Mouse (Mus musculus): Measurements from ENCODE around the gene C2cd3.

The C2cd3 gene

GRCm38 (mm10) chr7:100497402-100497801, 125.4 kb downstream of the C2cd3 start:
- in situ Hi-C loops (cut with MboI, MseI), result loop anchor here (10.0 kb wide), 1 partner anchor 1933 kb away; no protein-coding TSS in a partner anchor

DNA sequence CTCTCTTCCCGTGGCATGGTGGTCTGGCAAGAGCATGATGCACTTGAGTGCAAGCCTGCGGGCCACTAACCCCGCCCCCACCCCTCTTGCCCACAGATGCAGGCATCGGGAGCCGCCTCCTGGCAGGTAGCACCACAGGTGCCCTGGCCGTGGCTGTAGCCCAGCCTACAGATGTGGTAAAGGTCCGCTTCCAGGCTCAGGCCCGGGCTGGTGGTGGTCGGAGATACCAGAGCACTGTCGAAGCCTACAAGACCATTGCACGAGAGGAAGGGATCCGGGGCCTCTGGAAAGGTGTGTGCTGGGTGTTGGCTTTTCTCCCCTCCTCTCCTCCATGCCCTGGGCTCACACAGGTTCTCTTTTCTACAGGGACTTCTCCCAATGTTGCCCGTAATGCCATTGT, 125.9 kb downstream of the C2cd3 start:
- in situ Hi-C loops (cut with MboI, MseI), result loop anchor here (10.0 kb wide), 1 partner anchor 1933 kb away; no protein-coding TSS in a partner anchor

DNA sequence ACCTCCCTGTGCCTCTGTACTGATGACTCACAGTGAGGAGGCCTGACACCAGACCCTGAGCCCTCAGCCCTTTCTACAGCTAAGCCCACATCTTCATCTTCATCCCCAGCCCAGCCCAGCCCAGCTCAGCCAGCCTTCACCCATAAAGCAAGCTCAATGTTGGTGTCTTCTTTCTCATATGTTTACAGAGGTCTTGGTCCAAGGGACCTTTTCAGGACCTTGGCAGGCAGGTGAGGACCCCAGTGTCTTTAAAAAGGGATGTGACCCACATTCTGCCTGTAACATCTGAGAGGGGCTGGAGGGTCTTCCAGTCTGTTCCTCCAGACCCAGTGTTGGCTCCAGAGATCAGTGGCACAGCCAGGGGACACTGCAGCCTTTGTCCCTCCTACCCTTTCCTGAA, 127.4 kb downstream of the C2cd3 start:
- in situ Hi-C loops (cut with MboI, MseI), result loop anchor here (10.0 kb wide), 1 partner anchor 1935 kb away; no protein-coding TSS in a partner anchor

- in situ Hi-C loops (cut with MboI, MseI), result no loop called here
These were observed 128.4 kb downstream of the C2cd3 start for GRCm38 (mm10) chr7:100500276-100500977.

- in situ Hi-C loops (cut with MboI, MseI), result no loop called here
These were observed 129.2 kb downstream of the C2cd3 start for GRCm38 (mm10) chr7:100501027-100501843.

- in situ Hi-C loops (cut with MboI, MseI), result no loop called here
These were observed 129.9 kb downstream of the C2cd3 start for GRCm38 (mm10) chr7:100501844-100502373.

- in situ Hi-C loops (cut with MboI, MseI), result no loop called here
These were observed 130.4 kb downstream of the C2cd3 start for GRCm38 (mm10) chr7:100502374-100502922.

DNA sequence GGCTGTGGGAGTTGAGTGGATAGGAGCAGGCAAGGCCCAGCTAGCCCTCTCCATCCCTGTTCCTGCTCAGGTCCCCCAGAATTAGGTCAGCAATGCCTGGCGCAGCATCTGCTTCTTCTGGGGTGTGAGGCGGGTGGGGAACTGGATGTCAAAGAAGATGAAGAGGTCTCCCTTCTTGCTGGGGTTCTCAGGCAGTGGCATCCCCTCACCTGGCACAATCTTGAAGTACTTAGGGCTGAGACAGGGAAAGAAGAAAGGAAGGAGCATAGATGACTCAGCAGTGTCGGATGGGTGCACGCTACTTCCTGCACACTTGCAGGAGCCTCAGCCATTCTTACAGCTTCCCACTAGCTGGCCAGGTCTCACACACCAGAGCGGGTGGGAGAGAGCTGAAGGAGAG, 131.0 kb downstream of the C2cd3 start:
- in situ Hi-C loops (cut with MboI, MseI), result no loop called here

DNA sequence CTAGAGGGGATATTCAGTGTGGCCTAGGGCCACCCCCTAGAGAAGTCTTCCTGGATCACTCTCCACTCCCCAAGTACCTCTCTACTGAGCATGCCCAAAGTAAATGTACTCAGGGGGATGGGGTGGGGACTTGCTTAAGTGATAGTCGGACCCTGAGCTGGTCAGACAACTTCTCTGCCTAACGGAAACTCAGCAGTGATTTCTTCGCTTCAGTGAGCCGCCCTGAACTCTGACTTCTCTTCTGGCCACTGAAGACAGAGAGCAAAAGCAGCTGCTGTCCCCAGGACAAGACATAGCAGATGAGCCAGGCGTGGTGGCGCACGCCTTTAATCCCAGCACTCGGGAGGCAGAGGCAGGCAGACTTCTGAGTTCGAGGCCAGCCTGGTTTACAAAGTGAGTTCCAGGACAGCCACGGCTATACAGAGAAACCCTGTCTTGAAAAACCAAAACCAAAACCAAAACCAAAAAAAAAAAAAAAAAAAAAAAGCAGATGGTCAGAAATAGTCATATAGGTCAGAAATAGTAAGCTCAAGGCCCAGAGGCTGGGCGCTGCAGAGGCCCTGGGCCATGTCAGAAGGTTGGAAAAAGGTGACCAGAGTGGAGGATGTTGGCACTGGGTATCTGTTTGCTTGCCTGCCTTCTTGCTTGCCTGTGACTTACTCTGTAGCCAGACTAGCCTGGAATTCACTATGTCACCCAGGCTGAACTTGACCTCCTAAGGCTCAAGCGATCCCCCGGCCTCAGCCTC, 132.9 kb downstream of the C2cd3 start:
- in situ Hi-C loops (cut with MboI, MseI), result no loop called here

- in situ Hi-C loops (cut with MboI, MseI), result no loop called here
These were observed 134.5 kb downstream of the C2cd3 start for GRCm38 (mm10) chr7:100506494-100506893.

DNA sequence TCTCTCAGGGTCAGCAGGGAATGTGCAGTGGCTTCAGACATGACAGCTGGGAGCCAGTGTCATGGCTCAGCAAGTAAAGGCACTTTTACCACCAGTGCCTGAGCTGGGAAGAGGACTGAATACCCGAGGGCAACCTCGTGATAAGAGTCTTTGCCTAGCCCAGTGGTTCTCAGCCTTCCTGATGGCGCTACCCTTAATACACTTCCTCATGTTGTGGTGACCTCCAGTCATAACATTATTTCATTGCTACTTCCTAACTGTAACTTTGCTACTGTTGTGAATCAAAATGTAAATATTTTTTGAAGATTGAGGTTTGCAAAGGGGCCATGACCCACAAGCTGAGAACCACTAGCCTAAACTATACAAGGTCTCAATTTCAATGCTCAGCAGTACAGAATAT, 136.6 kb downstream of the C2cd3 start:
- in situ Hi-C loops (cut with MboI, MseI), result no loop called here

GRCm38 (mm10) chr7:100511602-100512001, 139.6 kb downstream of the C2cd3 start:
- in situ Hi-C loops (cut with MboI, MseI), result no loop called here

- in situ Hi-C loops (cut with MboI, MseI), result no loop called here
These were observed 142.5 kb downstream of the C2cd3 start, which contains the start of gene Dnajb13 for GRCm38 (mm10) chr7:100514573-100514972. TSS of gene Dnajb13 (minus strand) at chr7:100514960.
